Mouse (Mus musculus): ENCODE data around the gene Ldb3. TPM values are rescaled to one million over a fixed set of nuclear protein-coding genes. Genes with fewer than 3 reads are reported as not detected.

Gene Ldb3
- polyA plus RNA-seq, 1 experiment from 2014 or later, result 0.48 TPM

GRCm38 (mm10) chr14:34565711-34566110 is 22.8 kb downstream of the Ldb3 start:
- no peak for DNase-seq (ENCODE audit: low spot score)
- Histone ChIP-seq H3K27me3 (ENCODE audit: low read depth, poor library complexity, severe bottlenecking) (peaks cover 22% of the 10 kb centered on the region), H3K27ac (no peak overlapping the region), H3K4me1 (peaks cover 52% of the 10 kb centered on the region), H3K36me3 (no peaks in the 10 kb centered on the region), H3K9me3 (replicated peaks) (no peaks in the 10 kb centered on the region), H3K4me3 (no peak overlapping the region)
- WGBS, result 79% methylated on average over 17 of the region's 17 CpGs

GRCm38 (mm10) chr14:34564646-34565045 is 23.8 kb downstream of the Ldb3 start:
- H3K27ac ChIP-seq, result no peak overlapping the region; the same call in 1 of the 2 replicates
- no peak for DNase-seq (ENCODE audit: low spot score)
- no peaks in the 10 kb centered on the region for H3K9me3 ChIP-seq (replicated peaks)
- H3K4me1 ChIP-seq, result peaks cover 47% of the 10 kb centered on the region
- peaks cover 21% of the 10 kb centered on the region for H3K27me3 ChIP-seq (ENCODE audit: low read depth, poor library complexity, severe bottlenecking)
- no peaks in the 10 kb centered on the region for H3K36me3 ChIP-seq
- 64% methylated on average over 5 of the region's 5 CpGs for WGBS
- H3K4me3 ChIP-seq, result no peak overlapping the region

GRCm38 (mm10) chr14:34562393-34562792 is 26.1 kb downstream of the Ldb3 start:
- Histone ChIP-seq H3K4me3 (no peak overlapping the region), H3K27ac (peak overlapping the region; percentile 65), H3K9me3 (replicated peaks) (no peaks in the 10 kb centered on the region), H3K36me3 (no peaks in the 10 kb centered on the region), H3K4me1 (peaks cover 33% of the 10 kb centered on the region), H3K27me3 (ENCODE audit: low read depth, poor library complexity, severe bottlenecking) (peaks cover 8% of the 10 kb centered on the region; the same call in 1 of the 2 replicates)
- no peak for DNase-seq (ENCODE audit: low spot score)
- WGBS, result 22% methylated on average over 2 of the region's 2 CpGs

GRCm38 (mm10) chr14:34561647-34562046 is 26.8 kb downstream of the Ldb3 start:
- H3K4me1 ChIP-seq, result peaks cover 32% of the 10 kb centered on the region
- H3K4me3 ChIP-seq, result no peak overlapping the region
- no peaks in the 10 kb centered on the region for H3K9me3 ChIP-seq (replicated peaks)
- peak overlapping the region; percentile 65 for H3K27ac ChIP-seq
- DNase-seq (ENCODE audit: low spot score), result no peak
- 94% methylated on average over 8 of the region's 8 CpGs for WGBS
- H3K27me3 ChIP-seq (ENCODE audit: low read depth, poor library complexity, severe bottlenecking), result 0 out of 2 replicates have a peak, but pooled peaks cover 3% of the 10 kb centered on the region
- no peaks in the 10 kb centered on the region for H3K36me3 ChIP-seq

- WGBS, result 62% methylated on average over 9 of the region's 9 CpGs
- Histone ChIP-seq H3K9me3 (replicated peaks) (no peaks in the 10 kb centered on the region), H3K27me3 (ENCODE audit: low read depth, poor library complexity, severe bottlenecking) (peaks cover 16% of the 10 kb centered on the region), H3K36me3 (no peaks in the 10 kb centered on the region), H3K27ac (no peak overlapping the region), H3K4me3 (no peak overlapping the region), H3K4me1 (peaks cover 28% of the 10 kb centered on the region)
- DNase-seq (ENCODE audit: low spot score), result no peak
Measured at GRCm38 (mm10) chr14:34558947-34559346, 29.5 kb downstream of the Ldb3 start.

- peaks cover 11% of the 10 kb centered on the region for H3K4me1 ChIP-seq
- H3K4me3 ChIP-seq, result no peak overlapping the region
- H3K36me3 ChIP-seq, result no peaks in the 10 kb centered on the region
Measured at GRCm38 (mm10) chr14:34555211-34555610, 33.3 kb downstream of the Ldb3 start.

GRCm38 (mm10) chr14:34554047-34554446 is 34.4 kb downstream of the Ldb3 start:
- Histone ChIP-seq H3K27me3 (ENCODE audit: low read depth, poor library complexity, severe bottlenecking) (peaks cover 35% of the 10 kb centered on the region), H3K4me1 (peaks cover 17% of the 10 kb centered on the region), H3K4me3 (no peak overlapping the region), H3K27ac (no peak overlapping the region), H3K9me3 (replicated peaks) (no peaks in the 10 kb centered on the region), H3K36me3 (no peaks in the 10 kb centered on the region)
- no peak for DNase-seq (ENCODE audit: low spot score)
- WGBS, result 81% methylated on average over 3 of the region's 3 CpGs

More at GRCm38 (mm10) chr14:34555211-34555610, 33.3 kb downstream of the Ldb3 start:
- Histone ChIP-seq H3K9me3 (replicated peaks) (no peaks in the 10 kb centered on the region), H3K27ac (peak overlapping the region; percentile 39; the same call in 1 of the 2 replicates), H3K27me3 (ENCODE audit: low read depth, poor library complexity, severe bottlenecking) (peaks cover 35% of the 10 kb centered on the region)
- WGBS, result 72% methylated on average over 13 of the region's 13 CpGs
- DNase-seq (ENCODE audit: low spot score), result no peak

GRCm38 (mm10) chr14:34553470-34553869 is 35.0 kb downstream of the Ldb3 start:
- H3K9me3 ChIP-seq (replicated peaks), result no peaks in the 10 kb centered on the region
- 88% methylated on average over 6 of the region's 6 CpGs for WGBS
- peaks cover 35% of the 10 kb centered on the region for H3K27me3 ChIP-seq (ENCODE audit: low read depth, poor library complexity, severe bottlenecking)
- peaks cover 17% of the 10 kb centered on the region for H3K4me1 ChIP-seq
- no peak overlapping the region for H3K4me3 ChIP-seq
- H3K36me3 ChIP-seq, result no peaks in the 10 kb centered on the region
- no peak overlapping the region for H3K27ac ChIP-seq
- no peak for DNase-seq (ENCODE audit: low spot score)

GRCm38 (mm10) chr14:34552226-34552625 is 36.3 kb downstream of the Ldb3 start:
- Histone ChIP-seq H3K36me3 (no peaks in the 10 kb centered on the region), H3K9me3 (replicated peaks) (no peaks in the 10 kb centered on the region), H3K4me3 (no peak overlapping the region), H3K27me3 (ENCODE audit: low read depth, poor library complexity, severe bottlenecking) (peaks cover 39% of the 10 kb centered on the region), H3K4me1 (peaks cover 16% of the 10 kb centered on the region), H3K27ac (no peak overlapping the region)
- no peak for DNase-seq (ENCODE audit: low spot score)
- 91% methylated on average over 5 of the region's 5 CpGs for WGBS

- H3K27me3 ChIP-seq (ENCODE audit: low read depth, poor library complexity, severe bottlenecking), result peaks cover 46% of the 10 kb centered on the region
- under 1% methylated on average over 55 of the region's 55 CpGs for WGBS
- peak; percentile 94 for DNase-seq (ENCODE audit: low spot score)
- H3K4me1 ChIP-seq, result peaks cover 16% of the 10 kb centered on the region
- peak overlapping the region; percentile 94 for H3K27ac ChIP-seq
- H3K9me3 ChIP-seq (replicated peaks), result no peaks in the 10 kb centered on the region
- H3K36me3 ChIP-seq, result no peaks in the 10 kb centered on the region
- H3K4me3 ChIP-seq, result peak overlapping the region; percentile 77
Measured at GRCm38 (mm10) chr14:34549004-34549671, 39.3 kb downstream of the Ldb3 start.

GRCm38 (mm10) chr14:34548391-34549001 is 40.0 kb downstream of the Ldb3 start:
- H3K4me1 ChIP-seq, result peaks cover 16% of the 10 kb centered on the region
- peaks cover 46% of the 10 kb centered on the region for H3K27me3 ChIP-seq (ENCODE audit: low read depth, poor library complexity, severe bottlenecking)
- WGBS, result under 1% methylated on average over 27 of the region's 27 CpGs

GRCm38 (mm10) chr14:34544545-34544944 is 43.9 kb downstream of the Ldb3 start:
- H3K4me1 ChIP-seq, result peaks cover 18% of the 10 kb centered on the region
- WGBS, result 88% methylated on average over 2 of the region's 2 CpGs
- DNase-seq (ENCODE audit: low spot score), result no peak
- H3K27ac ChIP-seq, result no peak overlapping the region
- H3K9me3 ChIP-seq (replicated peaks), result no peaks in the 10 kb centered on the region
- no peaks in the 10 kb centered on the region for H3K36me3 ChIP-seq
- H3K27me3 ChIP-seq (ENCODE audit: low read depth, poor library complexity, severe bottlenecking), result peaks cover 41% of the 10 kb centered on the region
- H3K4me3 ChIP-seq, result no peak overlapping the region

More at GRCm38 (mm10) chr14:34548391-34549001, 40.0 kb downstream of the Ldb3 start:
- DNase-seq (ENCODE audit: low spot score), result peak; percentile 80
- Histone ChIP-seq H3K9me3 (replicated peaks) (no peaks in the 10 kb centered on the region), H3K27ac (peak overlapping the region; percentile 94), H3K4me3 (peak overlapping the region; percentile 77), H3K36me3 (no peaks in the 10 kb centered on the region)

GRCm38 (mm10) chr14:34544001-34544400 is 44.5 kb downstream of the Ldb3 start:
- Histone ChIP-seq H3K27ac (no peak overlapping the region), H3K9me3 (replicated peaks) (no peaks in the 10 kb centered on the region), H3K36me3 (no peaks in the 10 kb centered on the region), H3K4me3 (no peak overlapping the region), H3K4me1 (peaks cover 13% of the 10 kb centered on the region), H3K27me3 (ENCODE audit: low read depth, poor library complexity, severe bottlenecking) (peaks cover 41% of the 10 kb centered on the region)
- DNase-seq (ENCODE audit: low spot score), result no peak
- 86% methylated on average over 6 of the region's 6 CpGs for WGBS
